Mouse (Mus musculus): ENCODE results near the gene Prkn.

GRCm38 (mm10) chr17:11332081-11332480, 491.9 kb downstream of the Prkn start:
- TF ChIP-seq CTCF (IDR thresholded peaks at IDR 0.05; ENCODE audit: borderline replicate concordance, extremely low read depth, insufficient read depth, insufficient read length) (no peak), POLR2A (IDR thresholded peaks at IDR 0.05; ENCODE audit: borderline replicate concordance, extremely low read depth, insufficient read depth, insufficient read length, poor library complexity, severe bottlenecking) (no peak)
